Mouse (Mus musculus): ENCODE results near the gene Selenov. TPM values are rescaled to one million over a fixed set of nuclear protein-coding genes. Genes with fewer than 3 reads are reported as not detected.
A peak's percentile ranks its signal among the peaks of the same experiment; 100 is the strongest.

Gene Selenov
- polyA plus RNA-seq, 1 experiment = not detected

- H3K4me2 ChIP-seq (ENCODE audit: low read depth) = peak within 1 kb of the TSS; percentile 61
- H3K79me2 ChIP-seq (ENCODE audit: control insufficient read depth, insufficient read depth) = no peaks in the 10 kb centered on the region
- H3ac ChIP-seq (ENCODE audit: control insufficient read depth, insufficient read length) = peak within 1 kb of the TSS; percentile 81
Measured at GRCm38 (mm10) chr7:28267129-28268041, 23.6 kb downstream of the Selenov start, which contains the start of gene Eid2. Gene Eid2, plus strand, starts transcription at chr7:28267881.

GRCm38 (mm10) chr7:28265391-28265790 lies 25.6 kb downstream of the Selenov start:
- H3ac ChIP-seq (ENCODE audit: control insufficient read depth, insufficient read length) = no peak overlapping the region
- TF ChIP-seq REST (IDR thresholded peaks at IDR 0.05; ENCODE audit: insufficient read depth, insufficient read length) (no peak), TCF3 (IDR thresholded peaks at IDR 0.05; ENCODE audit: insufficient read length, low read depth) (no peak), USF1 (IDR thresholded peaks at IDR 0.05; ENCODE audit: low read depth) (no peak), SRF (IDR thresholded peaks at IDR 0.05; ENCODE audit: control insufficient read depth, insufficient read length, low read depth) (no peak), POLR2A (IDR thresholded peaks at IDR 0.05; ENCODE audit: insufficient read length, low read depth) (no peak), TCF12 (IDR thresholded peaks at IDR 0.05; ENCODE audit: insufficient read depth, poor library complexity, severe bottlenecking) (no peak), MYOG (IDR thresholded peaks at IDR 0.05; ENCODE audit: control insufficient read depth in 1 of 3, insufficient read depth in 1 of 3, insufficient read length in 2 of 3, low read depth in 2 of 3) (no peak), CEBPB (IDR thresholded peaks at IDR 0.05; ENCODE audit: insufficient read depth, poor library complexity, severe bottlenecking) (no peak), E2F4 (IDR thresholded peaks at IDR 0.05; ENCODE audit: insufficient read depth) (no peak), MYOD1 (IDR thresholded peaks at IDR 0.05; ENCODE audit: control insufficient read depth in 1 of 3, insufficient read length in 2 of 3, low read depth in 2 of 3) (no peak), MAX (IDR thresholded peaks at IDR 0.05; ENCODE audit: low read depth) (no peak)
- H3K27me3 ChIP-seq (ENCODE audit: control insufficient read depth, insufficient read depth, insufficient read length) = peaks cover 4% of the 10 kb centered on the region
- no peak overlapping the region for H3K4me2 ChIP-seq (ENCODE audit: low read depth)
- H3K79me2 ChIP-seq (ENCODE audit: control insufficient read depth, insufficient read depth) = no peaks in the 10 kb centered on the region
- H3K4me3 ChIP-seq = no peak overlapping the region
- H3K36me3 ChIP-seq (ENCODE audit: control insufficient read depth, insufficient read depth) = no peaks in the 10 kb centered on the region

More at GRCm38 (mm10) chr7:28267129-28268041, 23.6 kb downstream of the Selenov start, which contains the start of gene Eid2:
- Histone ChIP-seq H3K4me3 (peak within 1 kb of the TSS; percentile 3), H3K27me3 (ENCODE audit: control insufficient read depth, insufficient read depth, insufficient read length) (peaks cover 4% of the 10 kb centered on the region), H3K36me3 (ENCODE audit: control insufficient read depth, insufficient read depth) (no peaks in the 10 kb centered on the region)
- TF ChIP-seq SRF (IDR thresholded peaks at IDR 0.05; ENCODE audit: control insufficient read depth, insufficient read length, low read depth) (no peak), POLR2A (IDR thresholded peaks at IDR 0.05; ENCODE audit: insufficient read length, low read depth) (peak; percentile 90), POLR2AphosphoS2 (IDR thresholded peaks at IDR 0.05; ENCODE audit: insufficient read length, low read depth) (peak; percentile 82)

GRCm38 (mm10) chr7:28263786-28264185 lies 27.2 kb downstream of the Selenov start:
- no peak for TF ChIP-seq E2F4 (IDR thresholded peaks at IDR 0.05; ENCODE audit: insufficient read depth)
- peak; percentile 97 for TF ChIP-seq REST (IDR thresholded peaks at IDR 0.05; ENCODE audit: insufficient read depth, insufficient read length)
- TF ChIP-seq MYOD1 (IDR thresholded peaks at IDR 0.05; ENCODE audit: control insufficient read depth in 1 of 3, insufficient read length in 2 of 3, low read depth in 2 of 3) = no peak
- TF ChIP-seq TCF3 (IDR thresholded peaks at IDR 0.05; ENCODE audit: insufficient read length, low read depth) = no peak
- no peak for TF ChIP-seq POLR2A (IDR thresholded peaks at IDR 0.05; ENCODE audit: insufficient read length, low read depth)
- TF ChIP-seq MYOG (IDR thresholded peaks at IDR 0.05; ENCODE audit: control insufficient read depth in 1 of 3, insufficient read depth in 1 of 3, insufficient read length in 2 of 3, low read depth in 2 of 3) = no peak
- peak; percentile 68 for TF ChIP-seq MAX (IDR thresholded peaks at IDR 0.05; ENCODE audit: low read depth)
- TF ChIP-seq CEBPB (IDR thresholded peaks at IDR 0.05; ENCODE audit: insufficient read depth, poor library complexity, severe bottlenecking) = no peak
- TF ChIP-seq POLR2AphosphoS2 (IDR thresholded peaks at IDR 0.05; ENCODE audit: insufficient read length, low read depth) = no peak
- no peak overlapping the region for H3ac ChIP-seq (ENCODE audit: control insufficient read depth, insufficient read length)
- H3K36me3 ChIP-seq (ENCODE audit: control insufficient read depth, insufficient read depth) = no peaks in the 10 kb centered on the region
- peaks cover 4% of the 10 kb centered on the region for H3K27me3 ChIP-seq (ENCODE audit: control insufficient read depth, insufficient read depth, insufficient read length)
- no peaks in the 10 kb centered on the region for H3K79me2 ChIP-seq (ENCODE audit: control insufficient read depth, insufficient read depth)
- H3K4me3 ChIP-seq = no peak overlapping the region
- H3K4me2 ChIP-seq (ENCODE audit: low read depth) = no peak overlapping the region

DNA sequence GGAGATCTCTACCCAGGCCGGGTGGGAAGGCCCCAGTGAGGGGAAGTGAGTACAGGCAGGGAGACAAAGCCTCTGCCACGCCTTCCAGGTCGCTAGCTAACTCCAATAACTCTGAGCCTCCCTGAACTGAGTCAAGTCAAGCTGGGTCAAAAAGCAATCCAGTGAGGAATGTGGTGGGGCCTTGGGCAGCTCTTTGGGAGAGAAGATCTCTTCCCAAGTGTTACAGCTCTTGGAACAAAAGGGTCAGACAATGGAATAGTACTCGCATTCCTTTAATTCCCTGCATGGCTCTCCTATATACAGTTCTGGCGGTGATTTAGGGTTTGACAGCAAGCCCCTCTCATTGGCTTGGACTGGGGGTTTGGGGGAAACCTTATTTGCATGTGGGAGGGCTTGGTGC lies 28.1 kb downstream of the Selenov start:
- H3K79me2 ChIP-seq (ENCODE audit: control insufficient read depth, insufficient read depth) = no peaks in the 10 kb centered on the region
- H3K27me3 ChIP-seq (ENCODE audit: control insufficient read depth, insufficient read depth, insufficient read length) = peaks cover 3% of the 10 kb centered on the region
- no peak overlapping the region for H3ac ChIP-seq (ENCODE audit: control insufficient read depth, insufficient read length)
- no peak overlapping the region for H3K4me2 ChIP-seq (ENCODE audit: low read depth)
- no peak for TF ChIP-seq MYOG (IDR thresholded peaks at IDR 0.05; ENCODE audit: control insufficient read depth in 1 of 3, insufficient read depth in 1 of 3, insufficient read length in 2 of 3, low read depth in 2 of 3)
- no peak for TF ChIP-seq E2F4 (IDR thresholded peaks at IDR 0.05; ENCODE audit: insufficient read depth)
- TF ChIP-seq CEBPB (IDR thresholded peaks at IDR 0.05; ENCODE audit: insufficient read depth, poor library complexity, severe bottlenecking) = no peak
- TF ChIP-seq MAX (IDR thresholded peaks at IDR 0.05; ENCODE audit: low read depth) = no peak
- TF ChIP-seq REST (IDR thresholded peaks at IDR 0.05; ENCODE audit: insufficient read depth, insufficient read length) = no peak
- H3K36me3 ChIP-seq (ENCODE audit: control insufficient read depth, insufficient read depth) = no peaks in the 10 kb centered on the region
- no peak overlapping the region for H3K4me3 ChIP-seq

DNA sequence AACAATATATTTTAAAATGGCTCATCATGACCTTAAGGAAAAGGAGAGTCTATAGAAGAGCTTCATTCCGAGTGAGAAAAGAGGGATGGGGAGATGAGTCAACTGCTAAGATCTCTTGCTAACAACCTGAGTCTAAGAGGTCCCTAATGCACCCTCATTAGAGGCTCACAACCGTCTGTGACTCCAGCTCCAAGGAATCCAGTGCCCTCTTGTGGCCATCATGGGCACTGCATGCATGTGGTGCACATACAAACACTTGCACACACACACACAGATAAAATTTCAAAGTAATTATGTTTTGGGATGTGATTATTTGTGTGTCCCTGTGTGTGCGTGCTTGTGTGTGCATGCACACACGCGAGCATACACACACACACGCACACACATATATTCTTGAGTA lies 35.5 kb downstream of the Selenov start:
- H3K27me3 ChIP-seq (ENCODE audit: control insufficient read depth, insufficient read depth, insufficient read length) = no peaks in the 10 kb centered on the region
- no peak overlapping the region for H3K4me3 ChIP-seq
- H3K36me3 ChIP-seq (ENCODE audit: control insufficient read depth, insufficient read depth) = no peaks in the 10 kb centered on the region
- TF ChIP-seq CEBPB (IDR thresholded peaks at IDR 0.05; ENCODE audit: insufficient read depth, poor library complexity, severe bottlenecking) = no peak
- TF ChIP-seq MAX (IDR thresholded peaks at IDR 0.05; ENCODE audit: low read depth) = no peak
- no peak for TF ChIP-seq USF1 (IDR thresholded peaks at IDR 0.05; ENCODE audit: low read depth)
- no peak for TF ChIP-seq REST (IDR thresholded peaks at IDR 0.05; ENCODE audit: insufficient read depth, insufficient read length)
- TF ChIP-seq TCF12 (IDR thresholded peaks at IDR 0.05; ENCODE audit: insufficient read depth, poor library complexity, severe bottlenecking) = no peak
- TF ChIP-seq POLR2AphosphoS2 (IDR thresholded peaks at IDR 0.05; ENCODE audit: insufficient read length, low read depth) = no peak
- TF ChIP-seq MYOD1 (IDR thresholded peaks at IDR 0.05; ENCODE audit: control insufficient read depth in 1 of 3, insufficient read length in 2 of 3, low read depth in 2 of 3) = no peak
- TF ChIP-seq E2F4 (IDR thresholded peaks at IDR 0.05; ENCODE audit: insufficient read depth) = no peak
- no peak for TF ChIP-seq SRF (IDR thresholded peaks at IDR 0.05; ENCODE audit: control insufficient read depth, insufficient read length, low read depth)
- TF ChIP-seq POLR2A (IDR thresholded peaks at IDR 0.05; ENCODE audit: insufficient read length, low read depth) = no peak
- TF ChIP-seq MYOG (IDR thresholded peaks at IDR 0.05; ENCODE audit: control insufficient read depth in 1 of 3, insufficient read depth in 1 of 3, insufficient read length in 2 of 3, low read depth in 2 of 3) = no peak
- TF ChIP-seq TCF3 (IDR thresholded peaks at IDR 0.05; ENCODE audit: insufficient read length, low read depth) = no peak
- H3K79me2 ChIP-seq (ENCODE audit: control insufficient read depth, insufficient read depth) = no peaks in the 10 kb centered on the region
- H3K4me2 ChIP-seq (ENCODE audit: low read depth) = no peak overlapping the region
- H3ac ChIP-seq (ENCODE audit: control insufficient read depth, insufficient read length) = no peak overlapping the region
